Mouse (Mus musculus): ENCODE data around the gene Macrod1. TPM values are rescaled to one million over a fixed set of nuclear protein-coding genes. Genes with fewer than 3 reads are reported as not detected.

Gene Macrod1
- total RNA-seq, 1 experiment from 2014 or later = not detected

GRCm38 (mm10) chr19:7236742-7237141, 180.1 kb downstream of the Macrod1 start:
- no peak for ATAC-seq (replicated peaks; ENCODE audit: insufficient number of reproducible peaks, low FRiP score, low TSS enrichment, poor library complexity, severe bottlenecking)

- ATAC-seq (replicated peaks; ENCODE audit: insufficient number of reproducible peaks, low FRiP score, low TSS enrichment, poor library complexity, severe bottlenecking) = no peak
Measured at GRCm38 (mm10) chr19:7239574-7239973, 183.0 kb downstream of the Macrod1 start.

- no peak for ATAC-seq (replicated peaks; ENCODE audit: insufficient number of reproducible peaks, low FRiP score, low TSS enrichment, poor library complexity, severe bottlenecking)
Measured at GRCm38 (mm10) chr19:7240291-7240690, 183.7 kb downstream of the Macrod1 start.

- ATAC-seq (replicated peaks; ENCODE audit: insufficient number of reproducible peaks, low FRiP score, low TSS enrichment, poor library complexity, severe bottlenecking) = peak; percentile 88
Measured at GRCm38 (mm10) chr19:7240782-7241690, 184.4 kb downstream of the Macrod1 start, which contains the start of gene Naa40. Gene Naa40, minus strand, starts transcription at chr19:7241183.

GRCm38 (mm10) chr19:7246021-7246420, 189.4 kb downstream of the Macrod1 start:
- ATAC-seq (replicated peaks; ENCODE audit: insufficient number of reproducible peaks, low FRiP score, low TSS enrichment, poor library complexity, severe bottlenecking) = no peak

Other genes starting within 250 kb of the Macrod1 start
- gene Rps6ka4, start 216.2 kb upstream of the Macrod1 start, total RNA-seq (2017) = 11.8 to 24.6 TPM (median 20.5 TPM) in 3 replicates
- gene Ccdc88b, start 198.6 kb upstream of the Macrod1 start, total RNA-seq (2017) = 92.9 to 171 TPM (median 102 TPM) in 3 replicates
- 84.5 to 135 TPM (median 85.6 TPM) in 3 replicates for gene Trmt112, start 147.1 kb upstream of the Macrod1 start, total RNA-seq (2017)
- 520 to 936 TPM (median 803 TPM) in 3 replicates for gene Prdx5, start 146.7 kb upstream of the Macrod1 start, total RNA-seq (2017)
- 39.1 to 50.2 TPM (median 46.8 TPM) in 3 replicates for gene Esrra, start 135.0 kb upstream of the Macrod1 start, total RNA-seq (2017)
- not detected in 3 replicates for gene Catsperz, start 131.4 kb upstream of the Macrod1 start, total RNA-seq (2017)
- gene Kcnk4, start 122.3 kb upstream of the Macrod1 start, total RNA-seq (2017) = not detected in 3 replicates
- gene Bad, start 114.9 kb upstream of the Macrod1 start, total RNA-seq (2017) = 9.3 to 26.0 TPM (median 10.3 TPM) in 3 replicates
- gene Gpr137, start 114.3 kb upstream of the Macrod1 start, total RNA-seq (2017) = 13.1 to 16.8 TPM (median 14.2 TPM) in 3 replicates
- 31.2 to 34.4 TPM (median 33.6 TPM) in 3 replicates for gene Ppp1r14b, start 81.8 kb upstream of the Macrod1 start, total RNA-seq (2017)
- 9.2 to 17.4 TPM (median 15.8 TPM) in 3 replicates for gene Plcb3, start 80.3 kb upstream of the Macrod1 start, total RNA-seq (2017)
- gene Fkbp2, start 76.3 kb upstream of the Macrod1 start, total RNA-seq (2017) = 62.9 to 104 TPM (median 63.6 TPM) in 3 replicates
- 0.43 to 3.0 TPM (median 1.8 TPM) in 3 replicates for gene Vegfb, start 69.2 kb upstream of the Macrod1 start, total RNA-seq (2017)
- 20.1 to 34.0 TPM (median 27.0 TPM) in 3 replicates for gene Dnajc4, start 64.2 kb upstream of the Macrod1 start, total RNA-seq (2017)
- gene Nudt22, start 60.7 kb upstream of the Macrod1 start, total RNA-seq (2017) = 8.8 to 12.2 TPM (median 9.7 TPM) in 3 replicates
- 2.5 to 5.0 TPM (median 3.0 TPM) in 3 replicates for gene Trpt1, start 60.7 kb upstream of the Macrod1 start, total RNA-seq (2017)
- gene Fermt3, start 37.3 kb upstream of the Macrod1 start, total RNA-seq (2017) = 265 to 357 TPM (median 285 TPM) in 3 replicates
- gene Stip1, start 16.8 kb upstream of the Macrod1 start, total RNA-seq (2017) = 86.9 to 106 TPM (median 100 TPM) in 3 replicates
- 0.10 TPM in 1 of 3 replicates, not detected in the others for gene Flrt1, start 48.9 kb downstream of the Macrod1 start, total RNA-seq (2017)
- gene Otub1, start 149.5 kb downstream of the Macrod1 start, total RNA-seq (2017) = 71.4 to 75.8 TPM (median 73.8 TPM) in 3 replicates
- gene Cox8a, start 160.8 kb downstream of the Macrod1 start, total RNA-seq (2017) = 236 to 274 TPM (median 246 TPM) in 3 replicates
- 14.9 to 17.6 TPM (median 17.5 TPM) in 3 replicates for gene Naa40, start 184.4 kb downstream of the Macrod1 start, total RNA-seq (2017)
- gene Rcor2, start 210.5 kb downstream of the Macrod1 start, total RNA-seq (2017) = not detected in 3 replicates

Measured in monocyte, adult 5-6 weeks (primary cell).